Mouse (Mus musculus): ENCODE results near the gene Calu. TPM values are rescaled to one million over a fixed set of nuclear protein-coding genes. Genes with fewer than 3 reads are reported as not detected.
"Not testable (repeated sequence)": the region's sequence is repeated elsewhere in the genome, so short reads cannot be mapped to it uniquely, and the experiment has no call there.

The Calu gene
- polyA plus RNA-seq, 2 experiments: 382 to 536 TPM

- no peak for ATAC-seq (ENCODE audit: low FRiP score, low read depth)
- DNase-seq (ENCODE audit: low spot score): no peak
- TF ChIP-seq POLR2A (IDR thresholded peaks at IDR 0.05; ENCODE audit: borderline replicate concordance, extremely low read depth, insufficient read depth, insufficient read length): no peak
- H3K36me3 ChIP-seq (ENCODE audit: control insufficient read depth, insufficient read depth, low read length): peaks cover 40% of the 10 kb centered on the region
- H3K4me1 ChIP-seq (ENCODE audit: control insufficient read depth, insufficient read depth, low read length): no peaks in the 10 kb centered on the region
- H3K4me3 ChIP-seq (replicated peaks; ENCODE audit: low read length): no peak overlapping the region
- H3K9ac ChIP-seq (ENCODE audit: low read depth, low read length, severe bottlenecking): no peak overlapping the region
- H3K4me2 ChIP-seq (replicated peaks; ENCODE audit: low read depth, low read length, severe bottlenecking): no peak overlapping the region
- no peaks in the 10 kb centered on the region for H3K27me3 ChIP-seq (ENCODE audit: control insufficient read depth, insufficient read depth, low read length)
- H3K27ac ChIP-seq (replicated peaks; ENCODE audit: low read depth, low read length): no peak overlapping the region
- no peaks in the 10 kb centered on the region for H3K9me3 ChIP-seq (ENCODE audit: control insufficient read depth, low read length)
- WGBS: 92% methylated on average over 6 of the region's 6 CpGs
Measured at GRCm38 (mm10) chr6:29379954-29380353, 32.1 kb downstream of the Calu start.

DNA sequence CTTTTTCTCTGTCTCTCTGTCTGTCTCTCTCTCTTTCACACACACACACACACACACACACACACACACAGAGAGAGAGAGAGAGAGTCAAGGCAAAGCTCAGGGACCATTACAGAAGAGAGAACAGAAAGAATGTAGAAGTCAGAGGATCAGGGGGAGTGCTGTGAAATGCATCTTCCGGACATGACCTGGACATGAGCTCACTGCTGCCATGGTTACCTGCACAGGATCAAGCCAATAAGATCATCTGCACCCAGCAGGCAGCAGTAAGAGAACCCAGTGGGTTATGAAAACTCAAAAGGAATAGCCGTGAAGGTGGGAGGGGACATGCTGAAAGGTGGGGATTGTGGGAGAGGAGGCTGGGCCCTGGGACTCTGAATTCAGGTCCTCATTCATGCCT is 34.6 kb downstream of the Calu start:
- H3K4me1 ChIP-seq (ENCODE audit: control insufficient read depth, insufficient read depth, low read length): 0 out of 2 replicates have a peak, but pooled peaks cover 5% of the 10 kb centered on the region
- no peak overlapping the region for H3K27ac ChIP-seq (replicated peaks; ENCODE audit: low read depth, low read length)
- no peak overlapping the region for H3K4me3 ChIP-seq (replicated peaks; ENCODE audit: low read length)
- WGBS: 51% methylated on average over 2 of the region's 2 CpGs
- H3K27me3 ChIP-seq (ENCODE audit: control insufficient read depth, insufficient read depth, low read length): no peaks in the 10 kb centered on the region
- H3K4me2 ChIP-seq (replicated peaks; ENCODE audit: low read depth, low read length, severe bottlenecking): no peak overlapping the region
- H3K9ac ChIP-seq (ENCODE audit: low read depth, low read length, severe bottlenecking): no peak overlapping the region
- ATAC-seq (ENCODE audit: low FRiP score, low read depth) (no peak), DNase-seq (ENCODE audit: low spot score) (no peak)
- TF ChIP-seq POLR2A (IDR thresholded peaks at IDR 0.05; ENCODE audit: borderline replicate concordance, extremely low read depth, insufficient read depth, insufficient read length): no peak
- peaks cover 15% of the 10 kb centered on the region for H3K36me3 ChIP-seq (ENCODE audit: control insufficient read depth, insufficient read depth, low read length)
- no peaks in the 10 kb centered on the region for H3K9me3 ChIP-seq (ENCODE audit: control insufficient read depth, low read length)

- ATAC-seq (ENCODE audit: low FRiP score, low read depth) (peak; percentile 67), DNase-seq (ENCODE audit: low spot score) (peak; percentile 52)
- no peak for TF ChIP-seq POLR2A (IDR thresholded peaks at IDR 0.05; ENCODE audit: borderline replicate concordance, extremely low read depth, insufficient read depth, insufficient read length)
- Histone ChIP-seq H3K4me3 (replicated peaks; ENCODE audit: low read length) (peak within 1 kb of the TSS; percentile 42), H3K4me1 (ENCODE audit: control insufficient read depth, insufficient read depth, low read length) (peaks cover 12% of the 10 kb centered on the region; the same call in 1 of the 2 replicates), H3K9ac (ENCODE audit: low read depth, low read length, severe bottlenecking) (peak within 1 kb of the TSS; percentile 52), H3K27me3 (ENCODE audit: control insufficient read depth, insufficient read depth, low read length) (no peaks in the 10 kb centered on the region), H3K9me3 (ENCODE audit: control insufficient read depth, low read length) (no peaks in the 10 kb centered on the region), H3K27ac (replicated peaks; ENCODE audit: low read depth, low read length) (peak within 1 kb of the TSS; percentile 74), H3K36me3 (ENCODE audit: control insufficient read depth, insufficient read depth, low read length) (no peaks in the 10 kb centered on the region), H3K4me2 (replicated peaks; ENCODE audit: low read depth, low read length, severe bottlenecking) (peak within 1 kb of the TSS; percentile 52)
- 3% methylated on average over 12 of the region's 12 CpGs for WGBS
Measured at GRCm38 (mm10) chr6:29388052-29388518, 40.2 kb downstream of the Calu start, which contains the start of gene Opn1sw. TSS of gene Opn1sw (minus strand) at chr6:29388468.

DNA sequence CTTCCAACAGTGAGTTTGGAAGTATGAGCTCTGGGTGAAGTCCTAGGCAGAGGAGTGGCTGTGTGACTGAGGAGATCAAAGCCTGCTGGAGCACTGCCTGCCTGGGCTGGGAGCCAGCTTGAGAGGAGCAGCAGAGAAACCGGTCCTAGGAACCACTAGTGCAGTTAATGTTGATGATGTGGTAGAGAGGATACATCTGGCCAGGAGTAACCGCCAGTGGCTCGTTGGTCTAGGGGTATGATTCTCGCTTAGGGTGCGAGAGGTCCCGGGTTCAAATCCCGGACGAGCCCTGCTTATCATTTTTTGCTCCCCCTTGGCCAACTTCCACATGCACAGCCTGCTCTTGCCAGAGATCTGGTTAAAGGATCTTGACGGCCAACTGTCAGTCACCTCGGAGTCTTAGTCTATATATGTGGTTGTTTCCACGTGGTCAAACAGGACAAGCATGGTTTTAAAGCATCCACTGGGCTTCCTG is 40.8 kb downstream of the Calu start:
- Histone ChIP-seq H3K9me3 (ENCODE audit: control insufficient read depth, low read length) (no peaks in the 10 kb centered on the region), H3K27ac (replicated peaks; ENCODE audit: low read depth, low read length) (peak overlapping the region; percentile 74), H3K36me3 (ENCODE audit: control insufficient read depth, insufficient read depth, low read length) (no peaks in the 10 kb centered on the region), H3K4me3 (replicated peaks; ENCODE audit: low read length) (peak overlapping the region; percentile 42), H3K4me2 (replicated peaks; ENCODE audit: low read depth, low read length, severe bottlenecking) (peak overlapping the region; percentile 52), H3K4me1 (ENCODE audit: control insufficient read depth, insufficient read depth, low read length) (peaks cover 12% of the 10 kb centered on the region; the same call in 1 of the 2 replicates), H3K9ac (ENCODE audit: low read depth, low read length, severe bottlenecking) (peak overlapping the region; percentile 52), H3K27me3 (ENCODE audit: control insufficient read depth, insufficient read depth, low read length) (no peaks in the 10 kb centered on the region)
- TF ChIP-seq POLR2A (IDR thresholded peaks at IDR 0.05; ENCODE audit: borderline replicate concordance, extremely low read depth, insufficient read depth, insufficient read length): no peak
- ATAC-seq (ENCODE audit: low FRiP score, low read depth): peak; percentile 91
- WGBS: 3% methylated on average over 11 of the region's 11 CpGs
- peak; percentile 97 for DNase-seq (ENCODE audit: low spot score)

DNA sequence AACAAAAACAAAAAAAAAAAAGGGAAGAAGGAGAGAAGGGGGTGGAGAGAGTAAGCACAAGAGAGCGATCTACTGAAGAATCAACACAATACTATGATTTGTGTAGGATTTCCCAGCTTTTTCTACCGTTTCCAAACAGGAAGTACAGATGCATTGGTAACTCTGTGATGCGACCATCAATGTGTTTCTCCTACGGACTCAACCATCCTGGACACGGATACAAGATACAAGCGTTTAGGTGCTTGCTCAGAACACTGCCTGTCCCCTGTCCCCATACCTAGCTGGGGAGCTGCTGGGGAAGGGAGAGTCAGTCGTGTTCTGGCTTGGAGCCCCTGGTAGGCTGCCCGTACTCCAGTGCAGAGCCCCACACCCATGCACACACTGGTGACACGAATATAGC is 41.6 kb downstream of the Calu start:
- 56% methylated on average over 9 of the region's 9 CpGs for WGBS
- no peaks in the 10 kb centered on the region for H3K27me3 ChIP-seq (ENCODE audit: control insufficient read depth, insufficient read depth, low read length)
- H3K9ac ChIP-seq (ENCODE audit: low read depth, low read length, severe bottlenecking): no peak overlapping the region
- no peaks in the 10 kb centered on the region for H3K36me3 ChIP-seq (ENCODE audit: control insufficient read depth, insufficient read depth, low read length)
- no peaks in the 10 kb centered on the region for H3K9me3 ChIP-seq (ENCODE audit: control insufficient read depth, low read length)
- H3K4me1 ChIP-seq (ENCODE audit: control insufficient read depth, insufficient read depth, low read length): peaks cover 12% of the 10 kb centered on the region; the same call in 1 of the 2 replicates
- no peak overlapping the region for H3K4me2 ChIP-seq (replicated peaks; ENCODE audit: low read depth, low read length, severe bottlenecking)
- no peak for ATAC-seq (ENCODE audit: low FRiP score, low read depth)
- DNase-seq (ENCODE audit: low spot score): no peak
- TF ChIP-seq POLR2A (IDR thresholded peaks at IDR 0.05; ENCODE audit: borderline replicate concordance, extremely low read depth, insufficient read depth, insufficient read length): no peak
- H3K27ac ChIP-seq (replicated peaks; ENCODE audit: low read depth, low read length): no peak overlapping the region
- H3K4me3 ChIP-seq (replicated peaks; ENCODE audit: low read length): no peak overlapping the region

GRCm38 (mm10) chr6:29390500-29390899 is 42.6 kb downstream of the Calu start:
- ATAC-seq (ENCODE audit: low FRiP score, low read depth); H3K27me3 ChIP-seq (ENCODE audit: control insufficient read depth, insufficient read depth, low read length); H3K27ac ChIP-seq (replicated peaks; ENCODE audit: low read depth, low read length); H3K4me2 ChIP-seq (replicated peaks; ENCODE audit: low read depth, low read length, severe bottlenecking); H3K36me3 ChIP-seq (ENCODE audit: control insufficient read depth, insufficient read depth, low read length); H3K9me3 ChIP-seq (ENCODE audit: control insufficient read depth, low read length); H3K4me3 ChIP-seq (replicated peaks; ENCODE audit: low read length); DNase-seq (ENCODE audit: low spot score); H3K9ac ChIP-seq (ENCODE audit: low read depth, low read length, severe bottlenecking): not testable (repeated sequence)
- 85% methylated on average over 1 of the region's 1 CpGs for WGBS
- H3K4me1 ChIP-seq (ENCODE audit: control insufficient read depth, insufficient read depth, low read length): peaks cover 12% of the 10 kb centered on the region; the same call in 1 of the 2 replicates

DNA sequence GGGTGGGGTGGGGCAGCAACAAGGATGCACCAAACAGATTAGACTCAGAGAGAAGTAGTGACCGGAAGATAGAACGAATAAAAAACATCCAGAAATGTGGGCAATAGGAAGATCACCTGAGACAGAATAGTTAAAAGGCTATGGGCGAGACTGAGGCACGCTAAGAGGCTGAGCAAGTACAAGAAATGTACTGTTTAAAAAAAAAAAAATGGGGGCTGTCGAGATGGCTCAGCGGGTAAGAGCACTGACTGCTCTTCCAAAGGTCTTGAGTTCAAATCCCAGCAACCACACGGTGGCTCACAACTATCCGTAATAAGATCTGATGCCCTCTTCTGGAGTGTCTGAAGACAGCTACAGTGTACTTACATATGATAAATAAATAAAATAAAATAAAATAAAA is 43.4 kb downstream of the Calu start:
- not testable (repeated sequence) for H3K4me2 ChIP-seq (replicated peaks; ENCODE audit: low read depth, low read length, severe bottlenecking); H3K36me3 ChIP-seq (ENCODE audit: control insufficient read depth, insufficient read depth, low read length); H3K4me3 ChIP-seq (replicated peaks; ENCODE audit: low read length); ATAC-seq (ENCODE audit: low FRiP score, low read depth); H3K27ac ChIP-seq (replicated peaks; ENCODE audit: low read depth, low read length); H3K9ac ChIP-seq (ENCODE audit: low read depth, low read length, severe bottlenecking); H3K27me3 ChIP-seq (ENCODE audit: control insufficient read depth, insufficient read depth, low read length); H3K9me3 ChIP-seq (ENCODE audit: control insufficient read depth, low read length); DNase-seq (ENCODE audit: low spot score)
- WGBS: 76% methylated on average over 8 of the region's 8 CpGs
- H3K4me1 ChIP-seq (ENCODE audit: control insufficient read depth, insufficient read depth, low read length): peaks cover 16% of the 10 kb centered on the region
